Mouse (Mus musculus): ENCODE data around the gene Grtp1.

GRCm38 (mm10) chr8:13230471-13230870 is 30.1 kb upstream of the Grtp1 start:
- TF ChIP-seq EP300 (IDR thresholded peaks at IDR 0.05; ENCODE audit: low read depth) (no peak), CTCF (IDR thresholded peaks at IDR 0.05; ENCODE audit: low read depth) (no peak)

Data from liver, postnatal 0 days (tissue).